Mouse (Mus musculus): ENCODE data around the gene Zbtb39.
"Not testable (repeated sequence)": the region's sequence is repeated elsewhere in the genome, so short reads cannot be mapped to it uniquely, and the experiment has no call there.

The Zbtb39 gene

GRCm38 (mm10) chr10:127736916-127737315 is 2.4 kb upstream of the Zbtb39 start:
- in situ Hi-C loops (cut with MboI, MseI): loop anchor here (5.0 kb wide), 1 partner anchor 60 kb away; no protein-coding TSS in a partner anchor

- in situ Hi-C loops (cut with MboI, MseI): loop anchor here (5.0 kb wide), 1 partner anchor 60 kb away; no protein-coding TSS in a partner anchor
These were observed 1.8 kb upstream of the Zbtb39 start for GRCm38 (mm10) chr10:127737552-127737951.

GRCm38 (mm10) chr10:127738151-127738882 is 1.0 kb upstream of the Zbtb39 start:
- in situ Hi-C loops (cut with MboI, MseI): loop anchor here (5.0 kb wide), 1 partner anchor 61 kb away; no protein-coding TSS in a partner anchor

GRCm38 (mm10) chr10:127739661-127740161 is 373 bp downstream of the Zbtb39 start:
- in situ Hi-C loops (cut with MboI, MseI): loop anchor here (5.0 kb wide), 1 partner anchor 62 kb away; no protein-coding TSS in a partner anchor

DNA sequence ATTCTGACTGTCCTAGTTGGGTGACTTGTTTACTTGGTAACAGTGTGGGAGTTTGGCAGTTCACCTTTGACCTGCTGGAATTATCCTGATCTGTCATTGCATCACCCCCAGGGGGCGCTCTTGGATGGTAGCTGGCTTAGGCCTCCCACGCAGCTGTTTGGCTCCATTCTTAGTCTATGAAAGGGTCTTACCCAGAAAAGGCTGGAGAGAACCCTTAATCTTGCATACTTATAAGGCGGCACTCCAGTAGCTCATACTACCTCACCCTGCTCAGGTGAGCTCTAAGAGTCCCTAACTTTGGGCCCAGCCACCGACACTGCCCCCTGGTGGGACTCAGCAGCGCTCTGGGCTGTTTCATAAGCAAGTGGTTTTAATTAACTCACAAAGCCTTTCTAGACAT is 5.3 kb downstream of the Zbtb39 start:
- in situ Hi-C loops (cut with MboI, MseI): no loop called here

GRCm38 (mm10) chr10:127745886-127746285 is 6.5 kb downstream of the Zbtb39 start:
- in situ Hi-C loops (cut with MboI, MseI): no loop called here

DNA sequence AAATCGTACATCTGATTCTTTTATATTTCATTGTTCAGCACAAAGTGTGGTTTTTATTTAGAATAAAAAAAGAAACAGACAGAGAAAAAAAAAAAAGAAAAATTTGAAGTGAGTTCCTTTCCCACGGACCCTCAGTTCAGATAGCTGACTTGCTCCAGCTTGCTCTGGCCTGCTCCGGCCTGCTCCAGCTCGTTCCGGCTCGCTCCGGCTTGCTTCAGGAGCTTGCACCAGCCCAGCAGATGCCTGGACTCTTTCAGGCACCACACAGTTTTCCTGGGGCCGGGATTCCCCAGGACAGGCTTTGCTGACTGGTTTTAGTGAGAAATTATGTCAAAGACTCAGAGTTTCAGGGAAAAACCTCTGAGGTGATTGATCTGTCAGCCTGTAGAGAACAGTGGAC is 7.9 kb downstream of the Zbtb39 start:
- in situ Hi-C loops (cut with MboI, MseI): no loop called here

DNA sequence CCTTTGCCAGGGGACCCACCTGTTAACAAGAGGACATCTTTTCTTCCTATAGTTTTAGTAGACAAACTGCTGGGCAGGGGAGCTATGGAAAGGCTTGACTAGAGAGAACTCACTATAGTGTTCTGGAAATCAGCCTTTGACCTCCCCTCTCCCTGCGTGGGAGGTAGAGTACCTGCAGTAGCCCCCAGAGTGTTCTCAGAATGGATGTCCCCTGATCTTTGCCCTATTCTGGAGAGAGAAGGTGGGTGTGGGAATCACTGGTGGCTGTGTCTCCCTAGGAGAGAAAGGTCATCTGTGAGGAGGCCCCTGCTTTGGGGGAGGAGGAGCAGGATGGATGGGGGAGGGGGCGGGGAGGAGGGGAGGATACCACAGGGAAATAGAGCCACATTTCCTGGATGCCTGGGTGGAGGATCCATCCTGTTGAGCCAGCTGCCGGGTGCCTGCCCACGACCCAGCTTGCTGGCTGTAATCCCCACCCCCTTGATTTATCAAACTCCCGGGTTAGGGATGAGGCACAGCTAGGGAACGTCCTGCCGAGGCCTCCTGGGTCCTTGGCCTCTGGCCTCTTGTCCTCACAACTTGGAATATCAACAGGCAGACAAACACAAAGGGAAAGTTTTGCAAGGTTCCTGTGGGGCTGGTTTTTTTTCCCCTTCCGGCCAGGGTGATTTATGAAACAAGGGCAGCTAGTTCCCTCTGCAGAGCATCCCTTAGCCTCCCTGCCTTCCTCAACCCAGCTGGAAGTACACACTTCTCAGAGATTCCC is 9.7 kb downstream of the Zbtb39 start:
- in situ Hi-C loops (cut with MboI, MseI): no loop called here

DNA sequence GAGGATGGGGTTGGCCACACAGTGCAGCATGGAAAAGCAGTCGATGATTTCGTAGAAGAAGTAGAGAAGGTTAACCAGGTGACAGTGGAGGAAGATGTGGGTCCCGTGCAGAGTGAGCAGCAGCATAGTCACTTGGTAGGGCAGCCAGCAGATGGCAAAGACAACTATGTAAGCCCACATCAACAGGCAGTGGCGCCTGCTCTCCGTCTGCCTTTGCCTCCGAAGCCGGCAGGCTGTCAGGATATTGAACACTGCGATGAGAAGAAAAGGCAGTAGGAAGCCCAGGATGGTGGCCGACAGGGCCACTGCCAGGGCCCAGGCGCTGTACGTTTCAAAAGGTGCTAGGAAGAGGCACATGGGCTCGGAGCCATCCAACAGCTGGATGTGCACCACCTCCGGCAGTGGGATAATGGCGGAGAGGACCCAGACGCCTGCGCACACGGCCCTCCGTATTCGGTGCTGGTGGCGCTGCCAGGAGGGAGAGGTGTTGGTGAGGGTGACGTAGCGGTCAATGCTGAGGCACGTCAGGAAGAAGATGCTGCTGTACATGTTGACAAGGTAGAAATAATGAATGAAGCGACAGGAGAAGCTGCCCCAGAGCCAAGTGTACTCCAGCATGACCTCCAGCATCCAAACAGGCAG is 10.9 kb downstream of the Zbtb39 start:
- in situ Hi-C loops (cut with MboI, MseI): no loop called here

DNA sequence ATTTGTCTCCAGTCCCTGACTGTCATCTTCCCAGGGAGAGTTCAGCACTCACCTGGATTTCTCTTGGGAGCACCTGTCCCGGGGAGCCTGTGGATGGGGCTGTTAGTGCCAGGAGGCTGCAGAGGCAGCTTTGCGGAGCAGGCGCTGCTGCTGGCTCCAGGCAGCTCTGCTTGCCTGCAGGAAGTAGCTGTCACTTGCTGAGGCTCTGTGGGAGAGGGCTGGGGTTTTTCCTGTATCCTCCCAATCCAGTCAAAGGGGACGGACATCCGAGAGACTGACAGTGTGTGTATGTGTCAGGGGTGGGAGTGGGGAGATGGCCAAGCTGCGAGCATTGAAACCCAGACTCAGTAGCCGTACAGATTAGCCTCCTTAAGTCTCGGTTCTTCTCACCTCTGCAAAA is 12.2 kb downstream of the Zbtb39 start, which contains the start of gene Gpr182:
Gpr182 (minus strand) TSS at position 185 of the 400 bp plus-strand sequence.
- in situ Hi-C loops (cut with MboI, MseI): no loop called here

- in situ Hi-C loops (cut with MboI, MseI): no loop called here
These were observed 15.3 kb downstream of the Zbtb39 start for GRCm38 (mm10) chr10:127754566-127755166.

- in situ Hi-C loops (cut with MboI, MseI): no loop called here
These were observed 15.9 kb downstream of the Zbtb39 start for GRCm38 (mm10) chr10:127755246-127755645.

GRCm38 (mm10) chr10:127755770-127756468 is 16.6 kb downstream of the Zbtb39 start:
- in situ Hi-C loops (cut with MboI, MseI): no loop called here

DNA sequence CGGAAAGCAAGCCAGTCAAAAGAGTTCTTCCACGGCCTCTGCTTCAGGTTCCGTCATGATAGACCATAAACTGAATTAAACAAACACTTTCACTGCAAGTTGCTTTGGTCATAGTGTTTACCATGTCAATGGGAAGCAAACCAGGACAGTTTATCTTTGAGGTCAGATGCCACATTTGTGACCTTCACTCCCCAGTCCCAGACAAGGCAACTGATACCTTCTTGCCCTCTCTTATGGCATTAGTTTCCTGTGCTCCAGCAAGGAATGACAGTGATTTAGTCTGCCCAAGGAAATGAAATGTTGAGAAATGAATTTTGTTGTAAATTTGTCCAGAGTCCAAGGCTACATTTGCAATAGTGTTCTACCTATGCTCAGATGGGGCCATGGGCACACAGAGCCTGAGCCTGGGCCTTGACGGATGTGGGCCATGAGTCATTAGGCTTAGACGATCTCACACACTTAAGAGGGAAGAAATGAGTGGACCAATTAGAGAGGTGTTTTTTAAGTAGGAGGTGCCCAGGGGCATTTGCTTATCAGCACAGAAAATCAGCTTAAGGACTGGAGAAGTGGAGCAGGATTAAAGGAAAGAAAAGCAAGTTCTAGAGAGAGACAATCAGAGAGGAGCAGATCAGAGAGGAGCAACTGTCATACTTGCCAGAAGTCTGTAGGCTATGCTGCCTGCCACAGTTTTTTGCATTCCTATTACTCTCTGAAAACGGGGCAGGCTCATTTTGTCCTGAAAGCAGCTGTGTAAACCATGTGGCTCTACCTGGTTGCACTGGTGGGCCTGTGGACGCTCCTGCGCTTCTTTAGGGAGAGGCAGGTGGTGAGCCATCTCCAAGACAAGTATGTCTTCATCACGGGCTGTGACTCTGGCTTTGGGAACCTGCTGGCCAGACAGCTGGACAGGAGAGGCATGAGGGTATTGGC is 20.1 kb downstream of the Zbtb39 start, which contains the start of the genes Rdh1 and Rdh16f1:
Rdh1 (plus strand) TSS at position 541 of the 930 bp plus-strand sequence.
Rdh16f1 (plus strand) TSS at position 607 of the 930 bp plus-strand sequence.
- in situ Hi-C loops (cut with MboI, MseI): no loop called here

DNA sequence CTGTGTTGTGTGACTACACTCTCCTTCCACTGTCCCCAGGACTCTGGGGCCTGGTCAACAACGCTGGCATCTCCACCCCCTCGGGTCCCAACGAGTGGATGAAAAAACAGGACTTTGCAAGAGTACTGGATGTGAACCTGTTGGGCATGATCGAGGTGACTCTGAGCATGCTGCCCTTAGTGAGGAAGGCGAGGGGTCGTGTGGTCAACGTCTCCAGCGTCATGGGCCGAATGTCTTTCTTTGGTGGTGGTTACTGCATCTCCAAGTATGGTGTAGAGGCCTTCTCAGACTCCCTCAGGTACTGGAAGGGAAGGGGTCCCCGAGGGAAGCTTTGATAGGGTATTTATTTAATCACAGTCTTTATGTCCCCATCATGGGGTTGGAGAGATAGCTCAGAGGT is 23.6 kb downstream of the Zbtb39 start:
- in situ Hi-C loops (cut with MboI, MseI): not testable (repeated sequence)

- in situ Hi-C loops (cut with MboI, MseI): no loop called here
These were observed 24.8 kb downstream of the Zbtb39 start for GRCm38 (mm10) chr10:127763914-127764680.

GRCm38 (mm10) chr10:127766564-127766963 is 27.2 kb downstream of the Zbtb39 start:
- in situ Hi-C loops (cut with MboI, MseI): no loop called here

DNA sequence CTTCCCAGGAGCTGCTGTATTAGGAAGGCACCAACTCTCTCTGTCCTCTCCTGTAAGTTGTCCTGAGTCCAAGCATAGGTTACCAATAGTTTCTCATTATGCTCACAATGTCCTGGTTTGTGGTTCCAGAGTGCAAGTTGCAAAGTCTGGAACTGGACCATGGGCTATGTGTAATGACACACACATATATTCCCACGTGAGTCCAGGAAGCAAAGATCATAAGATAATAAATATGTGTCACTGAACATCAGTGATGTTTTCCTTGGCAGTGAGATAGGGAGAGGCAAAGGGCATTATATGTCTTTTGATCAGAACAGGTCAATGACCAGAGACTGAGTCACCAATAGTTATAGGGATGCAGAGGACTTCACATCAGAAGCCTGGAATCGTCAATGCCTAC is 36.7 kb downstream of the Zbtb39 start, which contains the start of gene Rdh9:
Rdh9 (plus strand) TSS at position 376 of the 400 bp plus-strand sequence.
- in situ Hi-C loops (cut with MboI, MseI): no loop called here

DNA sequence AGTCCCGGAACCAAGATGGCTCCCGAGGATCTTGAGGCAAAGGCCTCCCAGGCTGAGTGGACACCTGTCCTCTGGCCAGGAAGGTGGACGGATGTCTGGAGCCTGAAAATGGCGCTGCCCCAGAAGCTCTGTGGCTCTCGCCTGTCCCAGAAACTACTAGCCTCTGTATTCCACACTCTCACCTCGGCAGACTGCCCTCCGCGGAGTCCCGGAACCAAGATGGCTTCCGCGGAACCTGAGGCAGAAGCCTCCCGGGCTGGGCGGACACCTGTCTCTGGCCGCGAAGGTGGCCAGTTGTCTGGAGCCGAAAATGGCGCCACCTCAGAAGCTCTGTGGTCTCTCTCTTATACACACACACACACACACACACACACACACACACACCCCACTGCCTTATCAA is 43.0 kb downstream of the Zbtb39 start:
- in situ Hi-C loops (cut with MboI, MseI): not testable (repeated sequence)
